Mouse (Mus musculus) kidney, adult 9 months (tissue): ENCODE measurements around the gene Higd2a.
"Not testable (repeated sequence)": the region's sequence is repeated elsewhere in the genome, so short reads cannot be mapped to it uniquely, and the experiment has no call there.

Experiments used
- DNase-seq: peaks from one replicate; pipeline ENCODE4 v3.0.0; 2022

Higd2a gene

GRCm38 (mm10) chr13:54582860-54583259 lies 7.1 kb upstream of the Higd2a start:
- peak; percentile 85 for DNase-seq

GRCm38 (mm10) chr13:54585831-54586230 lies 4.2 kb upstream of the Higd2a start:
- DNase-seq: no peak

- DNase-seq: no peak
Observed at GRCm38 (mm10) chr13:54589414-54589995, 502 bp upstream of the Higd2a start.

GRCm38 (mm10) chr13:54591776-54592356 lies 1.9 kb downstream of the Higd2a start:
- no peak for DNase-seq

- no peak for DNase-seq
Observed at GRCm38 (mm10) chr13:54593617-54594016, 3.6 kb downstream of the Higd2a start.

GRCm38 (mm10) chr13:54596107-54596690 lies 6.2 kb downstream of the Higd2a start:
- DNase-seq: no peak

- DNase-seq: peak; percentile 52
Observed at GRCm38 (mm10) chr13:54596870-54597269, 6.9 kb downstream of the Higd2a start.

- DNase-seq: no peak
Observed at GRCm38 (mm10) chr13:54598622-54599143, 8.7 kb downstream of the Higd2a start.

GRCm38 (mm10) chr13:54602639-54603111 lies 12.7 kb downstream of the Higd2a start:
- no peak for DNase-seq

- DNase-seq: no peak
Observed at GRCm38 (mm10) chr13:54603501-54603900, 13.5 kb downstream of the Higd2a start.

- no peak for DNase-seq
Observed at GRCm38 (mm10) chr13:54604221-54604620, 14.2 kb downstream of the Higd2a start.

GRCm38 (mm10) chr13:54605426-54605825 lies 15.4 kb downstream of the Higd2a start:
- peak; percentile 78 for DNase-seq

- DNase-seq: no peak
Observed at GRCm38 (mm10) chr13:54607204-54607603, 17.2 kb downstream of the Higd2a start.

GRCm38 (mm10) chr13:54608002-54608401 lies 18.0 kb downstream of the Higd2a start:
- DNase-seq: no peak

GRCm38 (mm10) chr13:54608666-54609065 lies 18.7 kb downstream of the Higd2a start:
- DNase-seq: no peak

- DNase-seq: no peak
Observed at GRCm38 (mm10) chr13:54609301-54609700, 19.3 kb downstream of the Higd2a start.

- DNase-seq: no peak
Observed at GRCm38 (mm10) chr13:54610613-54610971, 20.6 kb downstream of the Higd2a start.

GRCm38 (mm10) chr13:54610972-54611754 lies 21.2 kb downstream of the Higd2a start, which contains the start of gene Cltb:
Cltb (minus strand) TSS chr13:54611344.
- peak; percentile 87 for DNase-seq

GRCm38 (mm10) chr13:54613141-54613540 lies 23.1 kb downstream of the Higd2a start:
- DNase-seq: not testable (repeated sequence)

GRCm38 (mm10) chr13:54616307-54616706 lies 26.3 kb downstream of the Higd2a start:
- DNase-seq: no peak

- DNase-seq: no peak
Observed at GRCm38 (mm10) chr13:54616998-54617397, 27.0 kb downstream of the Higd2a start.

GRCm38 (mm10) chr13:54621155-54621932 lies 31.3 kb downstream of the Higd2a start, which contains the start of gene Faf2:
Faf2 (plus strand) TSS chr13:54621784.
- DNase-seq: peak; percentile 99
